Mouse (Mus musculus): ENCODE measurements at regions not wholly inside any gene's neighbourhood (a gene's known extent, or its start where the extent isn't known, plus 50 kb on each side); places are given as distances from the start of the nearest gene placed in this dataset.

DNA sequence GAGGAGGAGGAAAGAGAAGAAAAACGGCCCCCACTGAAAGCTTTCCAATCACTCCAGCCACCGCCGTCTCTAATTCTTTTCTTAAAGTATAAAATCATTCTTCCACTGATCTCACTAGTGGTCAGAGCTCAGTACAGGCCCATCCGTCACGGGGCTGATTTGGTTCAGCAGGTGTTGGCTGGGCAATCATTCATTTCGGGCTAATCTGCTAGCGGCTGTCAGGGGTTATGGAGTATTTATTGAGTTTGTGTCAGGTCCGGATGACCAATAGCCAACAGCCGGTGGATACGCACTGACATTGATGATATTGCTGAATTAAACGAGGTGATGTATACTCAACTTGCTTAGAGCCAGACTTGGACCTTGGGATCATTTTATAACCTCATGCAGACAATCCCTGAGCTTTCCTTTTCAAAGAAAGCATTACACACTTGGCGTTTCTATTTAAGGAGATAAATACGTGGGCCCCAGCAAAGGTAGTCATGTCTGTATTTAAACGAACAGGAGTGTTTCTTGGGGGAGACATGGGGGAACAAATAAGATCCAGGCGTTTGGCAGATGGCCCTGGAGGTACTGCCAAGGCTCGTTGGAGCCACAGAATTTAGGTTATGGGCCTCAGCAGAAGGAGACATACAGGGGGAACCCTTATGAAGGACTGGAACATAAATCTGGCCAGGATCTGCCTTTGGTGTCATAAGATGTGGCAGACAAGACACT, 385.1 kb downstream of the Gm45692 start:
- WGBS (ENCODE audit: insufficient replicate concordance), result 69% methylated on average over 16 of the region's 16 CpGs
- Histone ChIP-seq H3K9ac (ENCODE audit: low read depth, low read length) (no peak overlapping the region), H3K27ac (ENCODE audit: low read depth, low read length) (no peak overlapping the region), H3K4me2 (no peak overlapping the region), H3K4me3 (ENCODE audit: low read depth, low read length) (no peak overlapping the region), H3K36me3 (ENCODE audit: control insufficient read depth, insufficient read depth, low read length) (no peaks in the 10 kb centered on the region), H3K27me3 (ENCODE audit: control insufficient read depth, insufficient read depth, low read length) (no peaks in the 10 kb centered on the region), H3K9me3 (replicated peaks; ENCODE audit: control insufficient read depth, low read length) (no peaks in the 10 kb centered on the region), H3K4me1 (ENCODE audit: control insufficient read depth, insufficient read depth, low read length) (0 out of 2 replicates have a peak, but pooled peaks cover 8% of the 10 kb centered on the region)
- ATAC-seq (replicated peaks; ENCODE audit: insufficient number of reproducible peaks, low FRiP score, low TSS enrichment), result no peak

DNA sequence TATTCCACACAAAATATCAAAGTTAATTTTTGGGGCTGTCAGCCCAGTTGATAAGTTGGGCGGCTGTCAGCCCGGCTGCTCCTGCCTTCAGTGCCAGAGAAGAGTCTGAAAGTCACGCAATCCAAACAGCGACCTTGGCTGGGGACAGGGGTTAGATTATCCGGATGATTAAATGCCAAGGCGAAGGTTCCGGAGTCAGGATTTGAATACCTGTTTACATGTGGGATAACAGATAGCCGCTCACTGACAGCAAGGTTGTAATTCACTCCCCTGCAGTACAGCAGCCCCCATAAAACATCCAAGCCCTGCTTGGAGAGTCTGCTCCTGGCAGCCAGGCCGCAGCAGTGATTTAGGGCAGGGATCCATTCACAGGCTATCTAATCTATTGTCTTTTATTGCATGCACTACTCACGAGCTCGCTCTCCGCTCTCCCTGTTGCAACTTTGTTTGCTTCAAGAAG, 388.3 kb downstream of the Gm45692 start:
- Histone ChIP-seq H3K4me2 (no peak overlapping the region), H3K4me1 (ENCODE audit: control insufficient read depth, insufficient read depth, low read length) (0 out of 2 replicates have a peak, but pooled peaks cover under 1% of the 10 kb centered on the region), H3K9ac (ENCODE audit: low read depth, low read length) (no peak overlapping the region), H3K4me3 (ENCODE audit: low read depth, low read length) (no peak overlapping the region), H3K36me3 (ENCODE audit: control insufficient read depth, insufficient read depth, low read length) (no peaks in the 10 kb centered on the region), H3K27ac (ENCODE audit: low read depth, low read length) (no peak overlapping the region), H3K9me3 (replicated peaks; ENCODE audit: control insufficient read depth, low read length) (no peaks in the 10 kb centered on the region), H3K27me3 (ENCODE audit: control insufficient read depth, insufficient read depth, low read length) (no peaks in the 10 kb centered on the region)
- no peak for ATAC-seq (replicated peaks; ENCODE audit: insufficient number of reproducible peaks, low FRiP score, low TSS enrichment)
- 46% methylated on average over 12 of the region's 12 CpGs for WGBS (ENCODE audit: insufficient replicate concordance)

DNA sequence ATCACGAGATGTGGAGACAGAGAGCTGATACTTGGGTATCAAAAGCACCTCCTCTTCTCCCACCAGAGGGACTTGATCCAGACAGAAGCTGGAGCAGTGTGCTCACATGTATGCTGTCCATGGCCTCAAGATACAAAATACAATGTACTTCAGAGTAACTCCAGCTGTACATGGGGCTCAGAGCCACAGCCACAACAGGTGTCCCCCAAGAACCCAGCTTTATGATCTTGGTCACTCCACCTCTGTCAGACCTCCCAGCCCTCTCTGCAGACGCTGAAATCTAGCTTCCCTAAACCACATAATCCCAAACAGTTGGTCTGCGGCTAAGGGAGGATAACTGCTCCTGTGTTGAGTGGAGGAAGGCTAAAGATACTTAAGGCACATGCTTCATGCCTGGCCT, 389.9 kb downstream of the Gm45692 start:
- no peak overlapping the region for H3K27ac ChIP-seq (ENCODE audit: low read depth, low read length)
- no peaks in the 10 kb centered on the region for H3K27me3 ChIP-seq (ENCODE audit: control insufficient read depth, insufficient read depth, low read length)
- 71% methylated on average over 3 of the region's 3 CpGs for WGBS (ENCODE audit: insufficient replicate concordance)
- no peak for ATAC-seq (replicated peaks; ENCODE audit: insufficient number of reproducible peaks, low FRiP score, low TSS enrichment)
- no peak overlapping the region for H3K4me2 ChIP-seq
- H3K36me3 ChIP-seq (ENCODE audit: control insufficient read depth, insufficient read depth, low read length), result no peaks in the 10 kb centered on the region
- H3K9me3 ChIP-seq (replicated peaks; ENCODE audit: control insufficient read depth, low read length), result no peaks in the 10 kb centered on the region
- no peak overlapping the region for H3K9ac ChIP-seq (ENCODE audit: low read depth, low read length)
- H3K4me3 ChIP-seq (ENCODE audit: low read depth, low read length), result no peak overlapping the region
- H3K4me1 ChIP-seq (ENCODE audit: control insufficient read depth, insufficient read depth, low read length), result no peaks in the 10 kb centered on the region

DNA sequence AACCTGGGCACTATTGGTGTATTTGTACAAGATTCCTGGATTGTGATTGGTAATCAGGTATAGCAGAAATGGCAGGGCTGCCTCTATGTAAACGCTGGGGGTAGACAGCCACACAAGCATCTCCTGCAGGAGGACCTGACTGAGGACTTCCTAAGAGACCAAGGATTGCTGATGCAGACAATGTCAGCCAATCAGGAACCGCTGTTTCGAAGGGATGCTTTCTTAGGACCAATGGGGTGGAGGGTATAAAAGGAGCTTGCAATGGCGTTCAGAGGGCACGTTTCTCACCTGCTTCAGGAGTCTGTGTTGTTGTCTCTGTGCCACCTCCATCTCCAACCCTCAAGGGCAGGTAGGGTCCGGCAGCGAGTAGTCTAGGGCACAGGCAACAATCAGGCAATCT, 393.7 kb downstream of the Gm45692 start:
- H3K27ac ChIP-seq (ENCODE audit: low read depth, low read length), result no peak overlapping the region
- no peaks in the 10 kb centered on the region for H3K9me3 ChIP-seq (replicated peaks; ENCODE audit: control insufficient read depth, low read length)
- WGBS (ENCODE audit: insufficient replicate concordance), result 79% methylated on average over 7 of the region's 7 CpGs
- no peak overlapping the region for H3K4me2 ChIP-seq
- ATAC-seq (replicated peaks; ENCODE audit: insufficient number of reproducible peaks, low FRiP score, low TSS enrichment), result no peak
- H3K27me3 ChIP-seq (ENCODE audit: control insufficient read depth, insufficient read depth, low read length), result no peaks in the 10 kb centered on the region
- no peak overlapping the region for H3K9ac ChIP-seq (ENCODE audit: low read depth, low read length)
- no peaks in the 10 kb centered on the region for H3K36me3 ChIP-seq (ENCODE audit: control insufficient read depth, insufficient read depth, low read length)
- no peaks in the 10 kb centered on the region for H3K4me1 ChIP-seq (ENCODE audit: control insufficient read depth, insufficient read depth, low read length)
- no peak overlapping the region for H3K4me3 ChIP-seq (ENCODE audit: low read depth, low read length)

DNA sequence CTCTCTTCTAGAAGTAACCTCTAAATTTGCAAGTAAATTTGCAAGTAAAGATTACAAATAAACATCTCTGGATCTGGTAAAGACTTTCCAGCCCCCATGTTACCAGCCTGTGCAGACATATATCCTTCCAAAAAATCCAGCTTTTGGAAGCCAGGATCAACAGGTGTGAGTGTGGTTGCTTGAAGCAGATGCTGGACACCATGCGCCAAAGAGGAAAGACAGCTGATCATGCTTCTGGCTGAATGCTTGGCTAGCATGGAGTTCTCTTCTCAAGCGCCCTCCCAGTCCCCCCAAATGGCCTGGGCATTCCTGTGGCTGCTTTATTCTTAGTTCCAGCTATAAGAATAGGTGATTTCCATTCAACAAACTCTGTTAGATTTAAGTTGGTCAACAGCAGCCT, 404.9 kb downstream of the Gm45692 start:
- no peak overlapping the region for H3K4me2 ChIP-seq
- peaks cover 6% of the 10 kb centered on the region; the same call in 1 of the 2 replicates for H3K4me1 ChIP-seq (ENCODE audit: control insufficient read depth, insufficient read depth, low read length)
- no peak overlapping the region for H3K9ac ChIP-seq (ENCODE audit: low read depth, low read length)
- WGBS (ENCODE audit: insufficient replicate concordance), result 88% methylated on average over 2 of the region's 2 CpGs
- no peak for ATAC-seq (replicated peaks; ENCODE audit: insufficient number of reproducible peaks, low FRiP score, low TSS enrichment)
- H3K9me3 ChIP-seq (replicated peaks; ENCODE audit: control insufficient read depth, low read length), result no peaks in the 10 kb centered on the region
- H3K36me3 ChIP-seq (ENCODE audit: control insufficient read depth, insufficient read depth, low read length), result no peaks in the 10 kb centered on the region
- H3K27me3 ChIP-seq (ENCODE audit: control insufficient read depth, insufficient read depth, low read length), result no peaks in the 10 kb centered on the region
- no peak overlapping the region for H3K27ac ChIP-seq (ENCODE audit: low read depth, low read length)
- no peak overlapping the region for H3K4me3 ChIP-seq (ENCODE audit: low read depth, low read length)

DNA sequence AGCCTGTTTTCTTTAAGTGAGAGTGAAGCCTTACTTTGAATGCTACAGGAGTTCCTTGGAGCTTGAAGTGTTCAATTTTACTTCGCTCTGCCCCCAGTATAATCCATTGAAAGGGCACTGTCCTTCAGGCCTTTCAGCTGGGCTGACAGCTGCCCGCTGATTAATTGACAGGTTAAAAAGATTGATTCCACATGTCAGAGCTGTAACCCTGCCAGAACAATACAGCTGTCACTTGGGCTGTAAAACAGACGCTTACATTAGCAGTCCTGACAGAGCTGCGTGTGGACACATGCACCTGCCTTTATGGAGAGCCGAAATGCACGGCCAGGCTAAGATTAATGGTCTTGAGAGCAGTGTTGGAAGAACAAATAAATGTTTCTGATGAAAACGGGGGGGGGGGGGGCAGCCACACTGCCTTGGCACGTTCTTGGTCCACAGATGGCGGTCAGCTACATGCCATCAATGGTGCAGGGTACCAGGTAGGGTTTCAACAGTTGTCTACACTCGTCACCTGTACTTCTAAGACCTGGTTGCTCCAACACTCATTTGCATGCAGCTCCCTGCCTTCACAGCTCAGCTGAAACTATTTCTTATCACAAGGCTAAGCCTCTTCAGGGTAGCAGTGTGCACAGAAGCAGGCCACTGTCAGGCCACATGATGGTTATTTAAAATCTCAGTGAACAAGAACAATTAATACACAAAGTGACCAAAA, 407.3 kb downstream of the Gm45692 start:
- no peak for ATAC-seq (replicated peaks; ENCODE audit: insufficient number of reproducible peaks, low FRiP score, low TSS enrichment)
- Histone ChIP-seq H3K9me3 (replicated peaks; ENCODE audit: control insufficient read depth, low read length) (no peaks in the 10 kb centered on the region), H3K4me2 (no peak overlapping the region), H3K27me3 (ENCODE audit: control insufficient read depth, insufficient read depth, low read length) (no peaks in the 10 kb centered on the region), H3K4me3 (ENCODE audit: low read depth, low read length) (no peak overlapping the region), H3K27ac (ENCODE audit: low read depth, low read length) (no peak overlapping the region), H3K36me3 (ENCODE audit: control insufficient read depth, insufficient read depth, low read length) (no peaks in the 10 kb centered on the region), H3K9ac (ENCODE audit: low read depth, low read length) (no peak overlapping the region), H3K4me1 (ENCODE audit: control insufficient read depth, insufficient read depth, low read length) (peaks cover 6% of the 10 kb centered on the region; the same call in 1 of the 2 replicates)
- WGBS (ENCODE audit: insufficient replicate concordance), result 45% methylated on average over 10 of the region's 10 CpGs

DNA sequence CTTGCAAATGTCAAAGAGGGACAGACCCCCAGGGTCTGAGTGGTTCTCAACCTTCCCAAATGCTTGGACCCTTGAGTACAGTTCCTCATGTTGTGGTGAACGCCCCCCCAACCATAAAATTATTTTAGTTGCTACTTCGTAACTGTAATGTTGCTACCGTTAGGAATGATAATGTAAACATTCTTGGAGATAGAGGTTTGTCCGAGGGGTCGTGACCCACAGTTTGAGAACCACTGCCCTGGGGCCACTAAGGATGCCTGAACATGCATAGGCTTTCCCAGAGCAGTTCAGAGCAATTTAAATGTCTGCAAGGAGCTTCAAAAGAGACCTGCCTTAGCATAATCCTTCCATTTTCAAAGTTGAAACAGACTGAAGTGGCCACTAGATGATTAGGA, 407.8 kb downstream of the Gm45692 start:
- Histone ChIP-seq H3K9me3 (replicated peaks; ENCODE audit: control insufficient read depth, low read length) (no peaks in the 10 kb centered on the region), H3K36me3 (ENCODE audit: control insufficient read depth, insufficient read depth, low read length) (no peaks in the 10 kb centered on the region), H3K9ac (ENCODE audit: low read depth, low read length) (no peak overlapping the region), H3K4me2 (no peak overlapping the region), H3K27me3 (ENCODE audit: control insufficient read depth, insufficient read depth, low read length) (no peaks in the 10 kb centered on the region), H3K4me3 (ENCODE audit: low read depth, low read length) (no peak overlapping the region), H3K4me1 (ENCODE audit: control insufficient read depth, insufficient read depth, low read length) (peaks cover 6% of the 10 kb centered on the region; the same call in 1 of the 2 replicates), H3K27ac (ENCODE audit: low read depth, low read length) (no peak overlapping the region)
- whole genome bisulfite sequencing (ENCODE audit: insufficient replicate concordance), result 51% methylated on average over 5 of the region's 5 CpGs
- ATAC-seq (replicated peaks; ENCODE audit: insufficient number of reproducible peaks, low FRiP score, low TSS enrichment), result no peak

DNA sequence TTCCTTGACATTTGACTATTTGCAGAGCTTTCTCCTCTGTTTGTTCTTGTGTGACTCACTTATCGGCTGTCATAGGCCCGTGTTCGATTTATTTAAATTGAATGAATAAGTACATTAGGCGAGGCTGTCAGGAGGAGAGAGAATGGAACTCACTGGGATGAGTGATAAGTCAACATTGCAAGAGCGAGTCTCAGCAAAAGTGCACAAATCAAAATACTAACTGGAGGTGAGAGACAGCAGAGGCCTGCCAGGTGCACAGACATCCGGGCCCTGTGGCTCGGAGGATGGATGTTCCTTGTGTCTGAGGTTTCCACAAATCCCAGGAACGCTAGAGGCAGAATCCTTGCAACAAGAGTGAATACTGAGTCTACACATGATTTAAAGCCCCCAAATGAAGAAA, 410.6 kb downstream of the Gm45692 start:
- WGBS (ENCODE audit: insufficient replicate concordance), result 70% methylated on average over 8 of the region's 8 CpGs
- ATAC-seq (replicated peaks; ENCODE audit: insufficient number of reproducible peaks, low FRiP score, low TSS enrichment), result no peak

More for the DNA sequence above, 410.6 kb downstream of the Gm45692 start:
- H3K36me3 ChIP-seq (ENCODE audit: control insufficient read depth, insufficient read depth, low read length), result no peaks in the 10 kb centered on the region
- peaks cover 4% of the 10 kb centered on the region; the same call in 1 of the 2 replicates for H3K27me3 ChIP-seq (ENCODE audit: control insufficient read depth, insufficient read depth, low read length)
- H3K9ac ChIP-seq (ENCODE audit: low read depth, low read length), result no peak overlapping the region
- H3K4me3 ChIP-seq (ENCODE audit: low read depth, low read length), result no peak overlapping the region
- H3K4me1 ChIP-seq (ENCODE audit: control insufficient read depth, insufficient read depth, low read length), result peaks cover 6% of the 10 kb centered on the region; the same call in 1 of the 2 replicates
- H3K4me2 ChIP-seq, result no peak overlapping the region
- no peaks in the 10 kb centered on the region for H3K9me3 ChIP-seq (replicated peaks; ENCODE audit: control insufficient read depth, low read length)
- H3K27ac ChIP-seq (ENCODE audit: low read depth, low read length), result no peak overlapping the region
